Mouse (Mus musculus) forebrain, embryonic 11.5 days (tissue): ENCODE data around the gene Iqcn. TPM values are rescaled to one million over a fixed set of nuclear protein-coding genes. Genes with fewer than 3 reads are reported as not detected.

Source experiments
- ATAC-seq: fragments of 200-750 bp; cut with Nextera tagmentation; replicated peaks from 2 replicates; pipeline ENCODE4 v1.8.0; 2017; ENCODE audit warnings: moderate TSS enrichment; ENCODE audit not compliant: low FRiP score
- DNase-seq: peaks from one replicate; pipeline ENCODE4 v3.0.0-alpha.2; 2017; ENCODE audit warnings: low spot score
- H3K27ac ChIP-seq: fragments of 300-500 bp; sonication (generic); 2 replicates; pipeline ENCODE4 v1.5.1; 2014; ENCODE audit warnings: low read depth, low read length
- H3K27me3 ChIP-seq: fragments of 300-500 bp; sonication (generic); 2 replicates; pipeline ENCODE4 v1.6.1; 2014; ENCODE audit warnings: mild to moderate bottlenecking, low read length, mixed read lengths; ENCODE audit not compliant: control insufficient read depth, insufficient read depth
- H3K36me3 ChIP-seq: fragments of 300-500 bp; sonication (generic); 2 replicates; pipeline ENCODE4 v1.6.1; 2014; ENCODE audit warnings: mild to moderate bottlenecking, low read length, moderate library complexity, mixed read lengths; ENCODE audit not compliant: control insufficient read depth, insufficient read depth
- H3K4me1 ChIP-seq: fragments of 300-500 bp; sonication (generic); replicated peaks from 2 replicates; pipeline ENCODE4 v1.6.1; 2014; ENCODE audit warnings: low read length, mixed read lengths; ENCODE audit not compliant: control insufficient read depth, insufficient read depth
- H3K4me2 ChIP-seq: fragments of 300-500 bp; sonication (generic); 2 replicates; pipeline ENCODE4 v1.6.1; 2014; ENCODE audit warnings: low read depth, mild to moderate bottlenecking, low read length, moderate library complexity, mixed read lengths; ENCODE audit not compliant: severe bottlenecking
- H3K4me3 ChIP-seq: fragments of 300-500 bp; sonication (generic); 2 replicates; pipeline ENCODE4 v1.5.1; 2014; ENCODE audit warnings: low read depth, low read length
- H3K9ac ChIP-seq: fragments of 300-500 bp; sonication (generic); 2 replicates; pipeline ENCODE4 v1.6.1; 2014; ENCODE audit warnings: low read length
- H3K9me3 ChIP-seq: fragments of 300-500 bp; sonication (generic); 2 replicates; pipeline ENCODE4 v1.6.1; 2016; ENCODE audit warnings: low read length, mixed read lengths; ENCODE audit not compliant: control insufficient read depth
- WGBS: fragments of 180-500 bp; shearing (Covaris S2); extraction: QIAGEN DNeasy Blood & Tissue Kit; methylation state at CpG from one replicate; pipeline ENCODE4 v1.1.7; 2014; 5-methylcytosine and 5-hydroxymethylcytosine counted together
- polyA plus RNA-seq: library from polyadenylated mRNA; unstranded; fragments of >200 nt; fragmentation: Nextera tagmentation; extraction: Ambion mirVana; gene quantifications from 2 replicates; pipeline ENCODE4 v1.2.1, GENCODE M21; 2014

Iqcn gene
- polyA plus RNA-seq, result not detected in 2 replicates

DNA sequence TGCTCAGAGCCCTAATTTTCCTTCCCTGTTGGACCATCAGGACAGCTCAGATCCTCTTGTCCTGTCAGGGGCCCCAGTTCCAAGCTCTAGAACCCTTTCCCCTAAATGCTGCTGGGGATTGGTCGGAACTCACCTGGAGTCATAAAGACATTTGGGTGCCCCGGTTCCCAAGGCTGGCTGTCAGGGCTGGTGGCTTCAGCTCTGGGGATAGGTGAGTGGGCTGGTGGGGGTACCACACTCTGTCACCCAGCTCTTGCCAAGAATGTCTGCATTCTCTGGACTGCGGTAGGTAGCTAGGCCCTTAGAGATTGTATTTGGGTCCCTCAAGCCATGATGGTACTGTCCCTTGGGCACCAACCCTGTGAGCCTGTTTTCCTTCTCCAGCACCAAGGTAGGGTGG lies at the start of gene Iqcn:
TSS of gene Iqcn (plus strand) at position 171 of the 400 bp plus-strand sequence.
- Histone ChIP-seq H3K27ac (no peak within 1 kb of the TSS), H3K4me1 (peaks cover 6% of the 10 kb centered on the region), H3K27me3 (no peaks in the 10 kb centered on the region), H3K9me3 (no peaks in the 10 kb centered on the region), H3K4me3 (no peak within 1 kb of the TSS), H3K4me2 (no peak within 1 kb of the TSS), H3K36me3 (no peaks in the 10 kb centered on the region), H3K9ac (no peak within 1 kb of the TSS)
- 93% methylated on average over 3 of the region's 3 CpGs for WGBS
- ATAC-seq (no peak), DNase-seq (no peak)

DNA sequence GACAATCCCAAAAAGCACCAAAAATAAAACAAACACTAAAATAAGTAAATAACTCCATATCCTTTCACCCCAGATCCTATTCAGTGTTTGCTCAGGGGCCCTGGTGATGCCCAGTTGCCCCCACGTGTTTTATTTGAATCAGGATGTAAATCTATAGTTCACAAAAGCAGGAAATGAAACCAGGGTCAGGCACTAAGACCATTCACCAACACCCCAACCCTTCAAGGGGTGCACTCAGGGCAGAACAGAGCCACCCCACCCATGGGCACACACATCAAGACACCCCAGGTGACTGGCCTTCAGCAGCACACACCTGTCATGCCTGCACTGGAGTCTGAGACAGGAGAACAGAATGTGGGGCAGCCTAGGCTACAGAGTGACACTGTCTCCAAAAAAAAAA lies 49.1 kb upstream of the Iqcn start:
- Histone ChIP-seq H3K27me3 (no peaks in the 10 kb centered on the region), H3K4me3 (no peak overlapping the region), H3K9me3 (no peaks in the 10 kb centered on the region), H3K4me1 (peaks cover 20% of the 10 kb centered on the region), H3K27ac (no peak overlapping the region), H3K9ac (no peak overlapping the region), H3K36me3 (peaks cover 7% of the 10 kb centered on the region; the same call in 1 of the 2 replicates), H3K4me2 (no peak overlapping the region)
- 68% methylated on average over 1 of the region's 1 CpGs for WGBS
- DNase-seq (no peak), ATAC-seq (no peak)

DNA sequence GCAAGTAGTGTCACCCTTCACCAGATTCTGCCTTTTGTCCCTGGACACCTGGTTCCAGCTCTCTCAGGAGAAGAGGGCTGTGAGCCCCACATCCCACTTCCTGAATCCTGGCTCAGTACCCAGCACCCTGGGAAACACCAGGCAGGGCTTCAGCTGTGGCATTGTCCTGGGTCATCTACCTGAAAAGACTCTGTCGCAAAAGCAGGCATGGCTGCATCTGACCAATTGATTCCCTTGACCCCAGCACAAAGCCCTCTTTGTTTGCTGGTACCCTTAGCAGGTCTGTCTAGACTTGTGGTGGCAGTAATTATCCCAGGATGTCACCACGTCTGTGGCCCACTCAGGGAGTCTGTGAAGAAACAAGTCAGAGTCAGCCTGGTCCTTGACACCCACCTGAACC lies 47.8 kb upstream of the Iqcn start:
- no peaks in the 10 kb centered on the region for H3K27me3 ChIP-seq
- peak overlapping the region; percentile 97 for H3K27ac ChIP-seq
- ATAC-seq, result no peak
- 0 out of 2 replicates have a peak overlapping the region, but pooled peaks have one; percentile 2 for H3K4me2 ChIP-seq
- 4% methylated on average over 2 of the region's 2 CpGs for WGBS
- H3K36me3 ChIP-seq, result peaks cover 4% of the 10 kb centered on the region; the same call in 1 of the 2 replicates
- peaks cover 24% of the 10 kb centered on the region for H3K4me1 ChIP-seq
- peak overlapping the region; percentile 27 for H3K9ac ChIP-seq
- DNase-seq, result no peak
- no peaks in the 10 kb centered on the region for H3K9me3 ChIP-seq
- H3K4me3 ChIP-seq, result no peak overlapping the region

DNA sequence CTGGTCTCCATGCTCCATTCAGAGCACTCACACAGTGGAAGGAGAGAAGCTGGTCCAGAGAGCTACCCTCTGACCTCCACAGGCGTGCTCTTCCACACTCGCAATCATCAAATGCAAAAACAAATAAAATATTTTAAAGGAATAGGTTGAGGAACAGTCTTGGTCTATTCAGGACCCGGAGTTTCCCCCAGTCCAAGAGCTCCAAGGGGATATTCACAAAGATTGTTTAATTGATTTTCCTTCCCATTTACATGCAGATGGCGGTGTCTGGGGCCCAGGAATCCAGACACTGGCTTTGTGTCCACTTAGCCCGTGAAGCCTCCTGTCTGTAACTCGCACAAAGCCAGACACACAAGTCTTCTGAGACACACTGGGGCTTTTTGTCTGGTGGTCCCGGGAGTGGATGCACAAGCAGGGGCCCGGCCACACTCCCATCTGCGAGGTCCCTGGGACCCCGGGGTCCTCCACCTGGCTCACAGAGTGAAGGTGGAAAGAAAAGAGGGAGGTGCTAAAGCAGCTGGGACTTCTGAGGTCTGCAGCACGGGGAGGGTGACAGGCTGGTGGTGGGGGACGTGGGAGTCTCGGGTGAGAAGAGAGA lies 47.0 kb upstream of the Iqcn start:
- Histone ChIP-seq H3K9ac (peak overlapping the region; percentile 56), H3K4me3 (no peak overlapping the region), H3K27ac (peak overlapping the region; percentile 97), H3K27me3 (no peaks in the 10 kb centered on the region), H3K36me3 (no peaks in the 10 kb centered on the region; the same call in 1 of the 2 replicates), H3K4me2 (peak overlapping the region; percentile 18; the same call in 1 of the 2 replicates), H3K9me3 (no peaks in the 10 kb centered on the region), H3K4me1 (peaks cover 24% of the 10 kb centered on the region)
- 28% methylated on average over 13 of the region's 13 CpGs for WGBS
- DNase-seq (peak; percentile 70), ATAC-seq (peak; percentile 18)

DNA sequence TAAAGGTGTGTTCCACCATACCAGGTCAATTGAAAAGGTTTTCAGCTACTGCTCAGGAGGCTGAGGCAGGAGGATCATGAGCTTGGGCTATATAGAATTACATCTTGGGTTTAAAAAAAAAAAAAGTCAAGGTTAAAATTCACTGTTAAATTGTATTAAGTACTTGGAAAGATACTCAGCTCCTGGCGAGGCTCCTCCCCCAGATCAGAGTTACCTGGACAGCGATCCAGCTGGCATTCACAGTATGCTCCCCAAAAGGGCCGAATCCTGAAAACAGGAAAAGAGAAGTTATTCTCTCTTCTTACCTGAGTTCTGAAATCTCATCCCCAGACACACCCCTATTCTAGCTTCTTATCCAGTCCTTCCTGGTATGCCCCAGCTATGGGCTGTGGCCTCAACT lies 46.0 kb upstream of the Iqcn start:
- no peak for ATAC-seq
- H3K36me3 ChIP-seq, result no peaks in the 10 kb centered on the region; the same call in 1 of the 2 replicates
- no peak overlapping the region; the same call in 1 of the 2 replicates for H3K4me2 ChIP-seq
- H3K9ac ChIP-seq, result no peak overlapping the region
- DNase-seq, result no peak
- no peak overlapping the region for H3K4me3 ChIP-seq
- H3K27ac ChIP-seq, result peak overlapping the region; percentile 97
- WGBS, result 97% methylated on average over 3 of the region's 3 CpGs
- H3K9me3 ChIP-seq, result no peaks in the 10 kb centered on the region
- H3K27me3 ChIP-seq, result no peaks in the 10 kb centered on the region
- H3K4me1 ChIP-seq, result peaks cover 24% of the 10 kb centered on the region

DNA sequence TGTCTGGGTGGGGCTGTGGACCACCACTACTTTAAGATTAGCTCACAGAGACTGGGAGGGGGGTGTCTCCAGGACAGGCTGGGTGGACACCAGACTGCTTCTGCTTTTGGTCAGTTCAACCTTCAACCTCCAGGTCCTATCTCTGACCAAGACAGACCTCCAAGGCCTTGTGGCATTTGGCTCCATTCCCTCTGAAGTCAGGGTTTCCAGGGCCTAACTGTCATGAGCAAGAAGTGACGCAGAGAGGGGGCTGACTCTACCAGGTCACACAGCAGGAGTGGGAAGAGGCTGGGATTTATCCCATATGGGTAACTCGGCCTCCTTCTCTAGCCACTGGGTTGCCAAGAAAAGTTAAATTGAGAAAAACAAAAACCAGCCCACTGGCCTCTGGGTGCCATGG lies 45.5 kb upstream of the Iqcn start:
- 84% methylated on average over 2 of the region's 2 CpGs for WGBS
- Histone ChIP-seq H3K27me3 (no peaks in the 10 kb centered on the region), H3K27ac (peak overlapping the region; percentile 97), H3K4me2 (peak overlapping the region; percentile 85), H3K4me1 (peaks cover 24% of the 10 kb centered on the region), H3K36me3 (no peaks in the 10 kb centered on the region; the same call in 1 of the 2 replicates), H3K9ac (peak overlapping the region; percentile 32; the same call in 1 of the 2 replicates), H3K9me3 (no peaks in the 10 kb centered on the region), H3K4me3 (no peak overlapping the region; the same call in 1 of the 2 replicates)
- ATAC-seq (no peak), DNase-seq (no peak)

DNA sequence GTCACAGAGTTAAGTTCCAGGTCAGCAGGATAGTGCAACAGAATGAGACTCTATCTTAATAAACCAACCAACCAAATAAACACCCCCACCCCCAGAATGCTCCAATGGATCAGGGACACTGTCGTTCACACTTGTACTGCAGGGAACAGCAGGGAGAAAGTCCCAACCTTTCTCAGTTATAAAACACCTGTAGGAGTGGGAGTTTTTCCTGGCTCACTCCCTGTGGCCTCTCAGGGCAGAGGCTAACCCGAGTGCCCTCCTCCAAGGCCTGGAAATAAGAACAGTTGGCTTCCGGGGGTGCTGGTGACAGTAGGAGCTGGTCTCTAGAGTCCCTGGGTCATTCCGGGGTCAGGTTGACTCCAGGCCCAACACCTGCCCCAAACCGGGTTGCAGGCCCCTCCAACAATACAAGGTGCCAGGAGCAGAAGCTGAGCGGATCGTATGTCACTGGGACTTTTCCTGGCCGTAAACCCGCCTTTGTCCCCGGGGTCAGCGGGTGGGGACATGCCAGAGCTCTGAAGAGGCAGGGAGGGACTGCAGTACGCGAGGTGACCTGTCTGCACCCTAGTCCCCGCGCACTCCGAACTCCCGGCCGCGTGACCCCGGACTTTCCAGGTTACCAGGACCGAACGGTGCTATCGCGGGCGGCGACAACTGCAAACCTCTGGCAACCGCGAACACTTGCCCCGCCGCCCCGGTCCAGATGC lies 44.2 kb upstream of the Iqcn start:
- Histone ChIP-seq H3K4me2 (peak overlapping the region; percentile 85), H3K36me3 (no peaks in the 10 kb centered on the region; the same call in 1 of the 2 replicates), H3K4me3 (peak overlapping the region; percentile 75), H3K27me3 (no peaks in the 10 kb centered on the region), H3K9ac (peak overlapping the region; percentile 80), H3K4me1 (peaks cover 24% of the 10 kb centered on the region), H3K9me3 (no peaks in the 10 kb centered on the region), H3K27ac (peak overlapping the region; percentile 31; the same call in 1 of the 2 replicates)
- 2% methylated on average over 31 of the region's 31 CpGs for WGBS
- DNase-seq (no peak), ATAC-seq (peak; percentile 45)

DNA sequence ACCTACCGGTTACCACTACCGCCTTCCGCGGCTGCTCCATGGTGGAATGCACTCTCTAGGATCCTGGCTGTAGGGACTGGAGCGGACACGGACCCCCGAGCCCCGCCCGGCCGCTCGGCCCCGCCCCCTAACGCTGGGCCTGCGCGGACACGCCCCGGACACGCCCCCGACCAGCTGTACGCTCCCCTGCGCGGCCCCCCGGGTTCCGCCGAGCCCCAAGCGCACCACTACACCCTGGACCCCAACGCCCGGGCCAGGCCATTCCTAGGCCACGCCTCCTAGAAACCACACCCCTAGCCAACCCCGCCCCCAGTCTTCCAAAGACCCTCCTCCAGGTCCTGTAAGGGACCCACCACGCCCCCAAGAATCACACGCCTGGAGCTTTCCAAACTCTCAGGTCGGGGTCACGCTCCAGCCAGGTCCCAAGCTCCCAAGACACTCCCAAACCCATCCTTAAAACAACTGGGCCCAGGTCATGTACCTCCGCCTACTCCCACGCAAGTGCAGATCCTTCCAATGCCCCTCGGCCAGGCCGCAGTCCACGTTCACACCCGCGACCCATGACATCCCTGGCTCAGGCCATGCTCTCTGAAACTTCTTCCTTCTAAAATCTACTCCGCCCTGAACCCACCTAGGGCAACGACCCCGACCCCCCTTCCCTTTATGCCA lies 43.5 kb upstream of the Iqcn start:
- WGBS, result 1% methylated on average over 42 of the region's 44 CpGs
- H3K4me1 ChIP-seq, result peaks cover 24% of the 10 kb centered on the region
- peak overlapping the region; percentile 75 for H3K4me3 ChIP-seq

More for the DNA sequence above, 43.5 kb upstream of the Iqcn start:
- DNase-seq (peak; percentile 99), ATAC-seq (peak; percentile 91)
- peak overlapping the region; percentile 80 for H3K9ac ChIP-seq
- no peaks in the 10 kb centered on the region for H3K27me3 ChIP-seq
- peak overlapping the region; percentile 37; the same call in 1 of the 2 replicates for H3K27ac ChIP-seq
- no peaks in the 10 kb centered on the region for H3K9me3 ChIP-seq
- H3K4me2 ChIP-seq, result peak overlapping the region; percentile 85
- H3K36me3 ChIP-seq, result no peaks in the 10 kb centered on the region
